Mouse (Mus musculus): ENCODE measurements around the gene Sugct. TPM values are rescaled to one million over a fixed set of nuclear protein-coding genes. Genes with fewer than 3 reads are reported as not detected.

Gene Sugct
- 1 to 10 TPM; 2.7 to 3.1 TPM for total RNA-seq (2021)
- long read RNA-seq, experiment 1, partial matches to known transcripts, result 0 of 1 reads
- long read RNA-seq, experiment 1, other reads (novel, unspliced or antisense), result 0 of 1 reads
- long read RNA-seq, experiment 2, result 0 reads

DNA sequence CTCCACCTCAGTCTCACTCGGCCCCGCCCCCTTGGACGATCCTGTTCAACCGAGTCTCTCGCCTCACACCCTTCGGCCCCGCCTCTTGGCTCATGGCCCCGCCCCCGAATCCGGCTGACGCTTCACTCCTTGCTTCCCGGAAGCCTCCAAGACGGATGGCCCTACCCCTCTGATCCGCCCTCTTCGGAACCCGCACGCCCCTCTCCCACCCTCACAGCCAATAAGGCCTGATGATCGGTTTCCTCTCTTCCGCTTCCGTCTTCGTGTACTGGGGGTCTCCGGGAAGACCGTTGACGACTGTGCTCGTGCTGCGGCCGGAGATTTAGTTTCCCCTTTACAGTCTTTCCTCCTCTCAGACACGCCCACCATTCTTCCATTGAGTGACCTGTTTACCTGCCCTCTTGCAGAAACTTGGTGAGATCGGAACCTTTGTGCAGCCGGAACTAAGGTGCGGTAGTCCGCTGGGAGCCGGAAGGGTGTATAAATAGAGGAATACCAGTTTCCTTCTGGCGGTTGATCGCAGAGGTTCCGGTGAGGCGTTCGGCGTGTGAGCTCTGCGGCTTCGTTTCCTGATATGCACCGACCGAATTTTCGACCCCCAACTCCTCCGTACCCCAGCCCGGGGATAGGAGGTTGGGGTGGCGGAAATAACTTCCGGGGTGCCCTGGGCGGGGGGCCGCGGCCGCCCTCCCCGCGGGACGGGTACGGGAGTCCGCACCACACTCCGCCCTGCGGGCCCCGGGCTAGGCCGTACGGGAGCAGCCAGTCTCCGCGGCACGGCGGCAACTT lies at the start of gene Sugct, which contains the start of gene Mplkip:
Sugct (minus strand) TSS at position 643 of the 789 bp plus-strand sequence.
Mplkip (plus strand) TSS at position 282 of the 789 bp plus-strand sequence.
- DNase-seq (ENCODE audit: low spot score in 2 of 2), result peak; percentile 100

- DNase-seq (ENCODE audit: low spot score in 2 of 2), result no peak
Observed at GRCm38 (mm10) chr13:17728798-17729197, 33.4 kb upstream of the Sugct start.

DNA sequence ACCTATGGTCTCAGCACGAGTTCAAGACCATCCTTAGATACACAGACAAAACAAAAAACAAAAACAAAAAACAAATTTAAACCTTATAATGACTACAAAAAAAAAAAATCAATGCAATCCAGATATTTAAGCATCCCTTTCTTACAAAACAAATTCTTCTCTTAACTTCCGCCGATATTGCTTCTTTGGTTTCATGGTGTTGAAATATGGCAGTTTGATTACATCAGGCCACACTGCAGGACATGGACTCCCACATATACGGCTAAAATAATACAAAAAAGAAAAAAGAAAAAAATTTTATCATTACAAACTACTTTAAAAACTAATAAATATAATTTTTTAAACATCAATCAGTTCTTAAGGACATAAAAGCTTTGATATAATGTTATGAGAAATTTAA lies 32.6 kb upstream of the Sugct start:
- no peak for DNase-seq (ENCODE audit: low spot score in 2 of 2)

GRCm38 (mm10) chr13:17717357-17717756 lies 22.0 kb upstream of the Sugct start:
- DNase-seq (ENCODE audit: low spot score in 2 of 2), result no peak

DNA sequence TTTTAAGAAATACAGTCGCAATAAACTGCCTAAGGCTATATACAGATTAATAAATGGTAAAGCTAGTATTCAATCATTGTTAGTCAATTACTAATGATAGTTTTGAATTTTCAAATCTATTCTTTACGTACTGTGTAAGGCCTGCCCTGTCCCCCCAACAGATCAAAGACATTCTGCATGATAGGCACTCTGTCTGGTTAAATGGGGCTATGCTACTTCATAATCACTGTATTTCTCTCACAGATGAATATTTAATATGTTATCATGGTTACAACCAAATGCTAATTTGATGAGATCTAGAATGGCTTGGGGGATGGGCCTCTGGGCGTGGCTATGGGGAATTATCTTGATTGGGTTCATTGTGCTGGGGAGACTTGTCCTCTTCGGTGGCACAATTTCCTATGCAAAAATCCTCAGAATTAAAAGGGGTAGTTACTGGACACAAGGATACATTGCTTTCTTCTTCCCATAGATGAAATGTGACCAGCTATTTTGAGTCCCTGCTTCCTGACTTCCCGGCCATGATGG lies 13.5 kb upstream of the Sugct start:
- DNase-seq (ENCODE audit: low spot score in 2 of 2), result no peak

GRCm38 (mm10) chr13:17705188-17705826 lies 10.0 kb upstream of the Sugct start:
- DNase-seq (ENCODE audit: low spot score in 2 of 2), result peak; percentile 27 to 31

DNA sequence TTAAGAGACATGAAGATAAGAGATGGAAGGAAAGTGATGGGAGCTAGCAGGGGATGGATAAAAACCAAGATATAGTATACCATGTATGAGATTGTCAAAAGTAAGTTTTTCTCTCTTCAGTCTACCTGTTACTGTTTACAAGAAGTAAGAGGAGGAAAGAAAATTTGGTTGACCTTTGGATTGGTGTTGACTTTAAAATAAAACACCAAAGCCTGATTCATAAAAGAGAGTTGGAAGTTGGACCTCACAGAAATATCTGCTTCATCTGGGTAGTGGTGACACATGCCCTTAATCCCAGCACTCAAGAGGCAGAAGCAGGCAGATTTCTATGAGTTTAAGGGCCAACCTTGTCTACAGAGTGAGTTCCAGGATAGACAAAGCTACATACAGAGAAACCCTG lies 7.0 kb upstream of the Sugct start:
- no peak for DNase-seq (ENCODE audit: low spot score in 2 of 2)

DNA sequence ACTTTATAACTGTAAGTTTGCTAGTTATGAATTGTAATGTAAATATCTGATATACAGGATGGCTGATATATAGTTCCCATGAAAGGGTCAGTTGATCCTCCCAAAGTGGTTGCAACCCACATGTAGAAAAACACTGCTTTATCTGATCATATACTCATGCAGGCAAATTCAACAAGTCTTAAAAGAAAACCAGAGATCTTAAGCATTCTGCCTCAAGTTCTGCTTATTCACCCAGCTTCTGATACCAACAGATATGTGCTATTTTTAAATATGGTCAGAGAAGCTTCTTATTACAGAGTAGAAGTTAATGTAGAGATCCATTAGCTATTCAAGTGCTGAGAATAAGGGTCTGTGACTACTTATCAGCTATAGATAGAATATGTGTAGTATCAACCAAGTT lies 6.0 kb upstream of the Sugct start:
- no peak for DNase-seq (ENCODE audit: low spot score in 2 of 2)

DNA sequence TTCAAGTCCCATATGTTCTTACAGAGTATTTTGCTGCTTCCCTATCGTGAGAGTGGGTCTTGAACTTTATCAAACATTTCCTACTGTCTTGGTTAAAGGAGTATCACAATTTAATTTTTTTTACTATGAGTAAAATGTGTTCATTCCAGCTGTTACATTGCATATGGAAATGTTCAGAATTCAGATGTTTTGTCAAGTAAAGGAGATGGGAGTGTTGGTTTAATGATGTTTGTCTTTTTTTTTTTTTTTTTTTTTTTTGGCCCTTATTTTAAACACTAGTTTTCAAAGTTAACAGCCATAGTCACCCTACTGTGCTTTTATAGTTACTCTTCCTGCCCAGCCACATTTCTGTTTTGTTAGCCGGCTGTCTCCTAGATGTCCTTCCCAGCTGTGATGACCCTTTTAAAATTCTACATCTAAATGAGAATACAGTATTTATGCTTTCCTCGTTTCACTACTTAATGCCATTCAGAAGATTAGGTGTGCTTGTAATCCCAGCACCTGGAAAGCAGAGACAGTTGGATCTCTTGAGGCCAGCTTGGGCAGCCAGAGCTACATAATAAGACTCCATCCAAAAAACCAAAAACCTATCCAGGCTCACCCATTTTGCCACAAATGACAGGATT lies 4.8 kb upstream of the Sugct start:
- DNase-seq (ENCODE audit: low spot score in 2 of 2), result no peak

DNA sequence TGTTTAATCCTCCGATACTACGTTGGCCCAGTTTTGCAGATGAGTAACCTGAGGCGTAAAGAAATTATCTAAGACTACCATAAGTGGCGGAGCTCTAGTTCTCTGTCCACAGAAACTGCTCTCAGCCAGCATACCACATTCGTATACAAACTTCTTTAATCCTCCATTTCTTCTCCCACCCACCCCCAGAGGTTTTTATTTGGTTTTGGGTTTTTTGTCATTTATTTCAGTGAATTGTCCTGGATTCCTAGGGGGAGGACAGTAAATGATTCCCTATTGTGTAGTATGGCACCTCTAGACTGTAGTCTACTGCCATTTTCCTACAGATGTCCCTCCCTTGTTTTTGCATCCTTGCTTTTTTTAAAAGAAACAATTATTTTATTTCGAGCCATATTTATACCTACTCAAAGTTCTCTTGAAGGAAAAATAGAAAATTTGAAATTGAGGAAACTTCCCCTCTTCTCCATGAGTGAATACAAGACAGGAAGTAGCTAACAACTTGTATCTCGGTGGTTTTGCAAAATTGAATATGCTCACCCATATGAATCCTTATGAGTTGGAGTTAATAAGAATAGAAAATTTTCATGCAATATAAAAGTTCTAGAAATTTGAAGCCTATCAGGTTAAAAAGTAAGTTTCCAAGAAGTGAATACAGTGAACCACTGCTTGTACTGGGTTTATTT lies 686 bp upstream of the Sugct start:
- no peak for DNase-seq (ENCODE audit: low spot score in 2 of 2)

DNA sequence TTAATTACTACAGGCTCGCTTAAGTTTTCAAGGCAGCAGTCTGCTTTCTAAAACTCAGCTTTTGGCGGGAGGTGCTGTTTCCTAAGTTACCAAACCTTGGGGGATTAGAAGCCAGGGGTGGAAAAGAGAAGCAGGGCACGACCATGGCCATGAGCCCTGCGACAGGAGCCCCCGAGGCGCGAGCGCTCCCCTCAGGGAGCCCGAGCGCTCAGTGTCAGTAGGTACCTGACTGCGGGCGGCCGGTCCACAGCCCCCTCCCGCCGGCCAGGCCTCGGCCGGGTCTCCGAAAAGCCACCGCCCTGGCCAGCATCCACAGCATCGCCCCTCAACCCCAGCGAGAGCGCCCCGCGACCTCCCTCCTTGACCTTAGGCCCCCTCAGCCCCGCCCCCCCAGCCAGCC lies 939 bp downstream of the Sugct start:
- DNase-seq (ENCODE audit: low spot score in 2 of 2), result no peak

GRCm38 (mm10) chr13:17693816-17694215 lies 1.5 kb downstream of the Sugct start:
- DNase-seq (ENCODE audit: low spot score in 2 of 2), result no peak

- no peak for DNase-seq (ENCODE audit: low spot score in 2 of 2)
Observed at GRCm38 (mm10) chr13:17691436-17691835, 3.9 kb downstream of the Sugct start.

GRCm38 (mm10) chr13:17690686-17691085 lies 4.7 kb downstream of the Sugct start:
- DNase-seq (ENCODE audit: low spot score in 2 of 2), result no peak

GRCm38 (mm10) chr13:17689461-17689860 lies 5.9 kb downstream of the Sugct start:
- DNase-seq (ENCODE audit: low spot score in 2 of 2), result no peak

- DNase-seq (ENCODE audit: low spot score in 2 of 2), result no peak
Observed at GRCm38 (mm10) chr13:17671122-17671521, 24.2 kb downstream of the Sugct start.

DNA sequence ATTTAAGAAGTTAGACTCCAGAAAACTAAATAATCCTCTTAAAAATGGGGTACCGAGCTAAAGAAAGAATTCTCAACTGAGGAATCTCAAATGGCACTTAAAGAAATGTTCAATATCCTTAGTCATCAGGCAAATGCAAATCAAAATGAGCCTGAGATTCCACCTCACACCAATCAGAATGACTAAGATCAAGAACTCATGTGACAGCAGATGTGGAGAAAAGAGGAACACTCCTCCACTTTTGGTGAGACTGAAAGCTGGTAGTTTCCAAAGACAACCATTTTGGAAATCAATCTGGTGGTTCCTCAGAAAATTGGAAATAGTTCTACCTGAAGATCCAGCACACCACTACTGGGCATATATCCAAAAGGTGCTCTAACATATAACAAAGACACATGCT lies 28.0 kb downstream of the Sugct start:
- DNase-seq (ENCODE audit: low spot score in 2 of 2), result no peak

DNA sequence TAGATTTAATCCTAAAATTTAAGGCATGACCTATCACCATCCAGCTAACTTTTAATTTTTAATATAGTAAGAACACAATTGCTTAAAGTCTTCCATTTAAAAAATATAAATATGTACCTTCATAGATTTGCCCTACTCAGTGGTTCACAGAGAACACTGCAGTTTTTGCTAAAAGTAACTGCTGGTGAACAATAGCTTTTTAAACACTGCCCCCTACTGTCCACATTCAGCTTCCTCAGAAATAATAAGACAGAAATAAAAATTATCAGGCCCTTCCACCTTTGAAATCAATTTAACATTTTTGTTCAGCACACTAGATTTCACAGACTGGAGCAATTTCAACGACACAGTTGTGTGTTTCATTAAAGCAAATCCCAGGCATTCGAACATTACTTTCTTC lies 53.1 kb downstream of the Sugct start:
- no peak for DNase-seq (ENCODE audit: low spot score in 2 of 2)

- no peak for DNase-seq (ENCODE audit: low spot score in 2 of 2)
Observed at GRCm38 (mm10) chr13:17638008-17638407, 57.3 kb downstream of the Sugct start.

DNA sequence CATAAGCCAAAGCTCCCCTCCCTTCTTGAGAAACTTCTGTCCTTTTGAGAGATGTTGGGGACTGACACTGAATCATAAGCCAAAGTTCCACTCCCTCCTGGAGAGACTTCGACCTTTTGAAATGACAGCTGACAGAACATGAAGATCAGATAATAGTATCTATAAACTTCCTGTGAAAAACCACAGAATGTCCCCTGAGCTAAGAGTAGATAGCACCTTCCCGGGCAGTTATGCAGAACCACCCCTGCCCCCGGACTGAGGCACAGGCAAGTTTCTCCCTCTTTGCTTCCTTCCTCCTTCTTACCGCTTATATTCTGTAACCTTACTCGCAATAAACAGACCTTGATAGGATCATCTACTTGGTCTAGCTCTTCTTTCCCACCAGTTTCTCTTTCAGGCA lies 68.2 kb downstream of the Sugct start:
- no peak for DNase-seq (ENCODE audit: low spot score in 2 of 2)

GRCm38 (mm10) chr13:17624976-17625375 lies 70.4 kb downstream of the Sugct start:
- no peak for DNase-seq (ENCODE audit: low spot score in 2 of 2)

Data from left cerebral cortex, adult 18-20 months (tissue).